Mouse (Mus musculus): ENCODE measurements around the gene Fmo5.

- TF ChIP-seq CTCF (IDR thresholded peaks at IDR 0.05; ENCODE audit: extremely low read depth, insufficient read depth, low read length) = no peak
- no peak for TF ChIP-seq POLR2A (IDR thresholded peaks at IDR 0.05; ENCODE audit: extremely low read depth, insufficient read depth, low read length)
Measured at GRCm38 (mm10) chr3:97690590-97690989, 62.0 kb downstream of the Fmo5 start.
